Mouse (Mus musculus): ENCODE measurements around the gene Exoc7.

GRCm38 (mm10) chr11:116287351-116287750 is 19.7 kb downstream of the Exoc7 start:
- TF ChIP-seq CTCF (IDR thresholded peaks at IDR 0.05; ENCODE audit: extremely low read depth, insufficient read depth, insufficient read length, insufficient replicate concordance) (no peak), POLR2A (IDR thresholded peaks at IDR 0.05; ENCODE audit: low read depth, low read length) (no peak)
